Mouse (Mus musculus) adrenal gland, adult 18-20 months (tissue): ENCODE results near the gene Prkcsh. TPM values are rescaled to one million over a fixed set of nuclear protein-coding genes. Genes with fewer than 3 reads are reported as not detected.

Experiments
- DNase-seq, 2 experiments: peaks; one replicate each; pipeline ENCODE4 v3.0.0; 2021 to 2022; ENCODE audit warnings: low spot score in 2 of 2
- total RNA-seq, 2 experiments: library from RNA; stranded (reverse); gene quantifications; 1 replicate in 1 of 2; 2 replicates in 1 of 2; pipeline ENCODE4 v1.2.3; 2021

Prkcsh gene
- total RNA-seq, 2 experiments from 2014 or later: 132 to 173 TPM

GRCm38 (mm10) chr9:21978398-21979128 lies 24.0 kb upstream of the Prkcsh start:
- DNase-seq: no peak

GRCm38 (mm10) chr9:21983911-21984310 lies 18.7 kb upstream of the Prkcsh start:
- DNase-seq: no peak

GRCm38 (mm10) chr9:21987592-21988342 lies 14.8 kb upstream of the Prkcsh start:
- DNase-seq: peak in 1 of 2 experiments; percentile 30

- peak in 1 of 2 experiments; percentile 18 for DNase-seq
Observed at GRCm38 (mm10) chr9:21988421-21989101, 14.0 kb upstream of the Prkcsh start.

GRCm38 (mm10) chr9:21989230-21990110 lies 13.1 kb upstream of the Prkcsh start, which contains the start of gene Rgl3:
TSS of gene Rgl3 (minus strand) at chr9:21989446.
- peak; percentile 80 to 83 for DNase-seq

GRCm38 (mm10) chr9:21992227-21992626 lies 10.4 kb upstream of the Prkcsh start:
- no peak for DNase-seq

- no peak for DNase-seq
Observed at GRCm38 (mm10) chr9:21996178-21996867, 6.3 kb upstream of the Prkcsh start.

- DNase-seq: no peak
Observed at GRCm38 (mm10) chr9:22000296-22000695, 2.3 kb upstream of the Prkcsh start.

- no peak for DNase-seq
Observed at GRCm38 (mm10) chr9:22001633-22002032, 973 bp upstream of the Prkcsh start.

- DNase-seq: no peak
Observed at GRCm38 (mm10) chr9:22003163-22003554, 553 bp downstream of the Prkcsh start.

GRCm38 (mm10) chr9:22004546-22004945 lies 1.9 kb downstream of the Prkcsh start:
- no peak for DNase-seq

- no peak for DNase-seq
Observed at GRCm38 (mm10) chr9:22011055-22011454, 8.4 kb downstream of the Prkcsh start.

- DNase-seq: no peak
Observed at GRCm38 (mm10) chr9:22012731-22013130, 10.1 kb downstream of the Prkcsh start.

- DNase-seq: no peak
Observed at GRCm38 (mm10) chr9:22016245-22016644, 13.6 kb downstream of the Prkcsh start.

GRCm38 (mm10) chr9:22017208-22017825 lies 14.7 kb downstream of the Prkcsh start:
- DNase-seq: no peak

GRCm38 (mm10) chr9:22024592-22024991 lies 22.0 kb downstream of the Prkcsh start:
- DNase-seq: no peak

- no peak for DNase-seq
Observed at GRCm38 (mm10) chr9:22028467-22028866, 25.9 kb downstream of the Prkcsh start.

GRCm38 (mm10) chr9:22030386-22030785 lies 27.8 kb downstream of the Prkcsh start:
- DNase-seq: no peak

GRCm38 (mm10) chr9:22035300-22036044 lies 32.9 kb downstream of the Prkcsh start:
- no peak for DNase-seq
